In genomic region chr7:127874812-127875626, GRCm38 (mm10) we compare ENCODE assay signal across 8 mouse cellular contexts. TPM values are rescaled to one million over a fixed set of nuclear protein-coding genes. Genes with fewer than 3 reads are reported as not detected.
DNase-seq lines count a peak whose midpoint lies in the region; ATAC-seq lines count a peak whose summit lies in the region.

No protein-coding gene starts in this region.

- 5% methylated on average over 20 of the region's 20 CpGs for WGBS in embryonic facial prominence, embryonic 11.5 days
- WGBS in intestine, embryonic 14.5 days, result 4% methylated on average over 20 of the region's 20 CpGs
- 5% methylated on average over 20 of the region's 20 CpGs for WGBS in neural tube, embryonic 12.5 days

- H3K4me3 ChIP-seq in embryonic facial prominence, embryonic 11.5 days (ENCODE audit: low read depth, low read length), result peak overlapping the region; percentile 93
- peak overlapping the region; percentile 96 for H3K4me3 ChIP-seq in intestine, embryonic 14.5 days (ENCODE audit: low read depth, low read length)
- peak overlapping the region; percentile 94 for H3K4me3 ChIP-seq in neural tube, embryonic 12.5 days

- no peaks in the 10 kb centered on the region for H3K27me3 ChIP-seq in embryonic facial prominence, embryonic 11.5 days (ENCODE audit: control insufficient read depth, insufficient read depth, low read length)
- H3K27me3 ChIP-seq in intestine, embryonic 14.5 days (replicated peaks; ENCODE audit: control insufficient read depth, insufficient read depth, low read length), result no peaks in the 10 kb centered on the region
- no peaks in the 10 kb centered on the region for H3K27me3 ChIP-seq in neural tube, embryonic 12.5 days (replicated peaks)

- no peaks in the 10 kb centered on the region for H3K9me3 ChIP-seq in embryonic facial prominence, embryonic 11.5 days (replicated peaks; ENCODE audit: control insufficient read depth, low read length)
- H3K9me3 ChIP-seq in intestine, embryonic 14.5 days (ENCODE audit: control insufficient read depth, low read length), result no peaks in the 10 kb centered on the region
- no peaks in the 10 kb centered on the region for H3K9me3 ChIP-seq in neural tube, embryonic 12.5 days

- ATAC-seq in embryonic facial prominence, embryonic 11.5 days (replicated peaks; ENCODE audit: insufficient number of reproducible peaks, low FRiP score, low TSS enrichment, low read depth), result peak; percentile 3; the same call in 1 of the 2 replicates
- peak; percentile 14; the same call in 1 of the 2 replicates for ATAC-seq in intestine, embryonic 14.5 days (replicated peaks; ENCODE audit: low FRiP score, low TSS enrichment, low read depth)
- no peak for ATAC-seq in neural tube, embryonic 12.5 days (ENCODE audit: low FRiP score, low read depth)

- peak overlapping the region; percentile 99 for H3K9ac ChIP-seq in embryonic facial prominence, embryonic 11.5 days (replicated peaks; ENCODE audit: low read length)
- peak overlapping the region; percentile 98 for H3K9ac ChIP-seq in intestine, embryonic 14.5 days (ENCODE audit: low read length)
- H3K9ac ChIP-seq in neural tube, embryonic 12.5 days, result peak overlapping the region; percentile 97

- H3K4me2 ChIP-seq in embryonic facial prominence, embryonic 11.5 days (ENCODE audit: low read depth, low read length), result peak overlapping the region; percentile 52
- peak overlapping the region; percentile 79 for H3K4me2 ChIP-seq in intestine, embryonic 14.5 days (ENCODE audit: low read length)
- peak overlapping the region; percentile 87 for H3K4me2 ChIP-seq in neural tube, embryonic 12.5 days (replicated peaks)

- intact Hi-C loops in left cerebral cortex, postnatal 10 days (cut with DNase I), result no loop called here

- peak; percentile 24 to 55 for DNase-seq in left cerebral cortex, postnatal 10 days (ENCODE audit: extremely low spot score in 1 of 2, low spot score in 2 of 2)
- no peak for DNase-seq in left cerebral cortex, adult 18-20 months (ENCODE audit: low spot score in 2 of 2)
- peak; percentile 52 for DNase-seq in embryonic facial prominence, embryonic 11.5 days (ENCODE audit: low spot score)
- no peak for DNase-seq in intestine, embryonic 14.5 days (ENCODE audit: low spot score)
- DNase-seq in spleen, adult 12 weeks (ENCODE audit: low spot score), result no peak
- DNase-seq in embryo, embryonic 10.5 days (ENCODE audit: low spot score), result no peak
- DNase-seq in gastrocnemius, adult 8-10 months (ENCODE audit: low spot score in 2 of 2), result no peak

- peaks cover 16% of the 10 kb centered on the region for H3K36me3 ChIP-seq in embryonic facial prominence, embryonic 11.5 days (replicated peaks; ENCODE audit: control insufficient read depth, insufficient read depth, low read depth, low read length)
- peaks cover 32% of the 10 kb centered on the region for H3K36me3 ChIP-seq in intestine, embryonic 14.5 days (ENCODE audit: control insufficient read depth, insufficient read depth, low read length)
- peaks cover 30% of the 10 kb centered on the region for H3K36me3 ChIP-seq in neural tube, embryonic 12.5 days

- no peaks in the 10 kb centered on the region for H3K4me1 ChIP-seq in embryonic facial prominence, embryonic 11.5 days (ENCODE audit: control insufficient read depth, insufficient read depth, low read length)
- H3K4me1 ChIP-seq in intestine, embryonic 14.5 days (replicated peaks; ENCODE audit: control insufficient read depth, insufficient read depth, low read length), result peaks cover 18% of the 10 kb centered on the region
- H3K4me1 ChIP-seq in neural tube, embryonic 12.5 days, result peaks cover 25% of the 10 kb centered on the region

- H3K27ac ChIP-seq in embryonic facial prominence, embryonic 11.5 days (replicated peaks; ENCODE audit: low read depth, low read length), result peak overlapping the region; percentile 96
- H3K27ac ChIP-seq in intestine, embryonic 14.5 days (ENCODE audit: low read depth), result peak overlapping the region; percentile 99
- peak overlapping the region; percentile 94 for H3K27ac ChIP-seq in neural tube, embryonic 12.5 days

RNA-seq across cellular contexts. Expression of gene Zfp646, which starts 1.0 kb away (rescaled TPM):
- 10 to 100 TPM; 24.7 to 24.8 TPM for total RNA-seq in left cerebral cortex, postnatal 10 days (2021)
- 10 to 100 TPM; 31.0 TPM for total RNA-seq in left cerebral cortex, adult 18-20 months (2021)
- 14.4 and 14.9 TPM in 2 replicates for polyA plus RNA-seq in embryonic facial prominence, embryonic 11.5 days (2014; fragmentation: Nextera tagmentation; extraction: Ambion mirVana)
- 15.0 and 16.3 TPM in 2 replicates for polyA plus RNA-seq in intestine, embryonic 14.5 days (2014; fragmentation: Nextera tagmentation; extraction: Ambion mirVana)
- polyA plus RNA-seq in neural tube, embryonic 12.5 days (2016; fragmentation: Nextera tagmentation; extraction: Ambion mirVana), result 18.1 and 19.5 TPM in 2 replicates
- 10 to 100 TPM; 12.2 to 14.5 (median 14.0) TPM for total RNA-seq in gastrocnemius, adult 8-10 months (2022)

RNA-seq across cellular contexts. Expression of gene Zfp668, which starts 1.6 kb away (rescaled TPM):
- total RNA-seq in left cerebral cortex, postnatal 10 days (2021), result 10 to 100 TPM; 23.3 to 26.0 TPM
- total RNA-seq in left cerebral cortex, adult 18-20 months (2021), result 10 to 100 TPM; 19.5 to 20.5 TPM
- polyA plus RNA-seq in embryonic facial prominence, embryonic 11.5 days (2014; fragmentation: Nextera tagmentation; extraction: Ambion mirVana), result 20.9 and 21.0 TPM in 2 replicates
- 15.7 and 17.2 TPM in 2 replicates for polyA plus RNA-seq in intestine, embryonic 14.5 days (2014; fragmentation: Nextera tagmentation; extraction: Ambion mirVana)
- polyA plus RNA-seq in neural tube, embryonic 12.5 days (2016; fragmentation: Nextera tagmentation; extraction: Ambion mirVana), result 34.7 and 38.9 TPM in 2 replicates
- 1 to 10 TPM; 3.1 to 4.6 (median 4.5) TPM for total RNA-seq in gastrocnemius, adult 8-10 months (2022)

RNA-seq across cellular contexts. Expression of gene Prss53, which starts 15.8 kb away (rescaled TPM):
- under 1 TPM; 0.49 to 0.73 TPM for total RNA-seq in left cerebral cortex, postnatal 10 days (2021)
- 1 to 10 TPM; 2.2 to 2.7 TPM for total RNA-seq in left cerebral cortex, adult 18-20 months (2021)
- polyA plus RNA-seq in embryonic facial prominence, embryonic 11.5 days (2014; fragmentation: Nextera tagmentation; extraction: Ambion mirVana), result 0.22 and 0.28 TPM in 2 replicates
- 0.63 and 0.64 TPM in 2 replicates for polyA plus RNA-seq in intestine, embryonic 14.5 days (2014; fragmentation: Nextera tagmentation; extraction: Ambion mirVana)
- 0.98 and 1.1 TPM in 2 replicates for polyA plus RNA-seq in neural tube, embryonic 12.5 days (2016; fragmentation: Nextera tagmentation; extraction: Ambion mirVana)
- total RNA-seq in gastrocnemius, adult 8-10 months (2022), result 1 to 10 TPM; 1.5 to 1.8 (median 1.7) TPM

RNA-seq across cellular contexts. Expression of gene Gm21974, which starts 20.2 kb away (rescaled TPM):
- not detected for total RNA-seq in left cerebral cortex, postnatal 10 days (2021)
- total RNA-seq in left cerebral cortex, adult 18-20 months (2021), result not detected
- not detected in 2 replicates for polyA plus RNA-seq in embryonic facial prominence, embryonic 11.5 days (2014; fragmentation: Nextera tagmentation; extraction: Ambion mirVana)
- polyA plus RNA-seq in intestine, embryonic 14.5 days (2014; fragmentation: Nextera tagmentation; extraction: Ambion mirVana), result not detected in 2 replicates
- not detected in 2 replicates for polyA plus RNA-seq in neural tube, embryonic 12.5 days (2016; fragmentation: Nextera tagmentation; extraction: Ambion mirVana)
- not detected for total RNA-seq in gastrocnemius, adult 8-10 months (2022)

RNA-seq across cellular contexts. Expression of gene Vkorc1, which starts 20.4 kb away (rescaled TPM):
- total RNA-seq in left cerebral cortex, postnatal 10 days (2021), result 10 to 100 TPM; 23.9 to 24.6 TPM
- total RNA-seq in left cerebral cortex, adult 18-20 months (2021), result 10 to 100 TPM; 21.3 to 24.0 TPM
- polyA plus RNA-seq in embryonic facial prominence, embryonic 11.5 days (2014; fragmentation: Nextera tagmentation; extraction: Ambion mirVana), result 64.5 and 67.4 TPM in 2 replicates
- 157 and 174 TPM in 2 replicates for polyA plus RNA-seq in intestine, embryonic 14.5 days (2014; fragmentation: Nextera tagmentation; extraction: Ambion mirVana)
- polyA plus RNA-seq in neural tube, embryonic 12.5 days (2016; fragmentation: Nextera tagmentation; extraction: Ambion mirVana), result 55.2 and 57.5 TPM in 2 replicates
- 1 to 10 TPM; 5.3 to 9.9 (median 8.6) TPM for total RNA-seq in gastrocnemius, adult 8-10 months (2022)

Comparison
In these comparisons a context has a peak if more than half of its experiments do, and no peak if none do; other contexts are left out.
1. DNase-seq: peak in left cerebral cortex, postnatal 10 days (2 of 2) and embryonic facial prominence, embryonic 11.5 days (single experiment); none in left cerebral cortex, adult 18-20 months (0 of 2), intestine, embryonic 14.5 days (single experiment), spleen, adult 12 weeks (single experiment), embryo, embryonic 10.5 days (single experiment) and gastrocnemius, adult 8-10 months (0 of 2).
2. Peak in every context shown above with its lines, with median percentiles within 50 percentile points of each other: H3K27ac ChIP-seq, H3K4me2 ChIP-seq, H3K4me3 ChIP-seq and H3K9ac ChIP-seq.